Mouse (Mus musculus) ES-Bruce4 (cell line): ENCODE data around the gene Xcr1.

ENCODE experiments used
- EP300 ChIP-seq: IDR thresholded peaks from 2 replicates; pipeline ENCODE4 v1.6.1; 2011; ENCODE audit warnings: low read depth, low read length; ENCODE audit not compliant: insufficient read depth
- POLR2A ChIP-seq: IDR thresholded peaks from one replicate; pipeline ENCODE4 v1.8.1; 2011; ENCODE audit warnings: low read length; ENCODE audit not compliant: insufficient read depth

DNA sequence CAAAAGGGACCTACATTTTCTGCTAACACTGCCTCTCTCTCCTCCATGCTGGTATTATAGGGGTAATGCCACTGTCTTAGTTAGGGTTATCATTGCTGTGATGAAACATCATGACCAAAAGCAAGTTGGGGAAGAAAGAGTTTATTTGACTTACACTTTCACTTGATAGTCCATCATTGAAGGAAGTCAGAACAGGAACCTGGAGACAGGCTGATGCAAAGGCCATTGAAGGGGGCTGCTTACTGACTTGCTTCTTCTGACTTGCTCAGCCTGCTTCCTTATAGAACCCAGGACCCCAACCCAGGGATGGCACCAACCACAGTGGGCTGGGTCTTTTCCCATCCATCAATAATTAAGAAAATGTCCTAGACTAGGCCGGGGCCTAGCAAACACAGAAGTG lies 1.8 kb upstream of the Xcr1 start:
- TF ChIP-seq EP300 = no peak
- TF ChIP-seq POLR2A = no peak
